Mouse (Mus musculus): ENCODE measurements around the gene Cnr2. TPM values are rescaled to one million over a fixed set of nuclear protein-coding genes. Genes with fewer than 3 reads are reported as not detected.
"Not testable (repeated sequence)": the region's sequence is repeated elsewhere in the genome, so short reads cannot be mapped to it uniquely, and the experiment has no call there.

The Cnr2 gene
- polyA plus RNA-seq, 1 experiment from 2014 or later, result 0.90 TPM

GRCm38 (mm10) chr4:135931832-135932231, 36.6 kb downstream of the Cnr2 start:
- no peak for ATAC-seq (ENCODE audit: insufficient read depth, low FRiP score)
- Histone ChIP-seq H3K9me3 (replicated peaks; ENCODE audit: control insufficient read depth, low read length) (no peaks in the 10 kb centered on the region), H3K4me3 (replicated peaks; ENCODE audit: low read length) (no peak overlapping the region), H3K4me2 (ENCODE audit: low read depth, low read length) (no peak overlapping the region), H3K9ac (ENCODE audit: low read length) (no peak overlapping the region), H3K36me3 (ENCODE audit: control insufficient read depth, insufficient read depth, low read length) (peaks cover 5% of the 10 kb centered on the region; the same call in 1 of the 2 replicates), H3K27ac (ENCODE audit: low read length) (no peak overlapping the region), H3K27me3 (ENCODE audit: control insufficient read depth, insufficient read depth, low read length) (no peaks in the 10 kb centered on the region), H3K4me1 (ENCODE audit: control insufficient read depth, insufficient read depth, low read length) (peaks cover 2% of the 10 kb centered on the region; the same call in 1 of the 2 replicates)
- 65% methylated on average over 5 of the region's 5 CpGs for WGBS

GRCm38 (mm10) chr4:135934708-135935500, 39.7 kb downstream of the Cnr2 start:
- Histone ChIP-seq H3K36me3 (ENCODE audit: control insufficient read depth, insufficient read depth, low read length) (peaks cover 5% of the 10 kb centered on the region; the same call in 1 of the 2 replicates), H3K27me3 (ENCODE audit: control insufficient read depth, insufficient read depth, low read length) (no peaks in the 10 kb centered on the region), H3K4me2 (ENCODE audit: low read depth, low read length) (no peak overlapping the region), H3K9me3 (replicated peaks; ENCODE audit: control insufficient read depth, low read length) (no peaks in the 10 kb centered on the region), H3K4me1 (ENCODE audit: control insufficient read depth, insufficient read depth, low read length) (peaks cover 2% of the 10 kb centered on the region; the same call in 1 of the 2 replicates), H3K9ac (ENCODE audit: low read length) (no peak overlapping the region), H3K27ac (ENCODE audit: low read length) (no peak overlapping the region), H3K4me3 (replicated peaks; ENCODE audit: low read length) (no peak overlapping the region)
- WGBS, result 65% methylated on average over 12 of the region's 12 CpGs
- ATAC-seq (ENCODE audit: insufficient read depth, low FRiP score), result no peak

GRCm38 (mm10) chr4:135935502-135935901, 40.3 kb downstream of the Cnr2 start:
- no peak for ATAC-seq (ENCODE audit: insufficient read depth, low FRiP score)
- H3K27ac ChIP-seq (ENCODE audit: low read length), result no peak overlapping the region
- peaks cover 5% of the 10 kb centered on the region; the same call in 1 of the 2 replicates for H3K36me3 ChIP-seq (ENCODE audit: control insufficient read depth, insufficient read depth, low read length)
- peaks cover 2% of the 10 kb centered on the region; the same call in 1 of the 2 replicates for H3K4me1 ChIP-seq (ENCODE audit: control insufficient read depth, insufficient read depth, low read length)
- WGBS, result 69% methylated on average over 5 of the region's 5 CpGs
- no peak overlapping the region for H3K4me2 ChIP-seq (ENCODE audit: low read depth, low read length)
- no peak overlapping the region for H3K4me3 ChIP-seq (replicated peaks; ENCODE audit: low read length)
- H3K27me3 ChIP-seq (ENCODE audit: control insufficient read depth, insufficient read depth, low read length), result no peaks in the 10 kb centered on the region
- no peak overlapping the region for H3K9ac ChIP-seq (ENCODE audit: low read length)
- no peaks in the 10 kb centered on the region for H3K9me3 ChIP-seq (replicated peaks; ENCODE audit: control insufficient read depth, low read length)

GRCm38 (mm10) chr4:135938858-135939257, 43.7 kb downstream of the Cnr2 start:
- no peaks in the 10 kb centered on the region for H3K9me3 ChIP-seq (replicated peaks; ENCODE audit: control insufficient read depth, low read length)
- ATAC-seq (ENCODE audit: insufficient read depth, low FRiP score), result no peak
- H3K27me3 ChIP-seq (ENCODE audit: control insufficient read depth, insufficient read depth, low read length), result no peaks in the 10 kb centered on the region
- H3K36me3 ChIP-seq (ENCODE audit: control insufficient read depth, insufficient read depth, low read length), result peaks cover 5% of the 10 kb centered on the region; the same call in 1 of the 2 replicates
- peaks cover 2% of the 10 kb centered on the region; the same call in 1 of the 2 replicates for H3K4me1 ChIP-seq (ENCODE audit: control insufficient read depth, insufficient read depth, low read length)
- no peak overlapping the region for H3K27ac ChIP-seq (ENCODE audit: low read length)
- WGBS, result 82% methylated on average over 7 of the region's 7 CpGs
- no peak overlapping the region for H3K9ac ChIP-seq (ENCODE audit: low read length)
- no peak overlapping the region for H3K4me3 ChIP-seq (replicated peaks; ENCODE audit: low read length)
- H3K4me2 ChIP-seq (ENCODE audit: low read depth, low read length), result no peak overlapping the region

- H3K4me3 ChIP-seq (replicated peaks; ENCODE audit: low read length); H3K9ac ChIP-seq (ENCODE audit: low read length); H3K9me3 ChIP-seq (replicated peaks; ENCODE audit: control insufficient read depth, low read length); H3K4me1 ChIP-seq (ENCODE audit: control insufficient read depth, insufficient read depth, low read length); H3K4me2 ChIP-seq (ENCODE audit: low read depth, low read length); H3K27ac ChIP-seq (ENCODE audit: low read length); ATAC-seq (ENCODE audit: insufficient read depth, low FRiP score); H3K36me3 ChIP-seq (ENCODE audit: control insufficient read depth, insufficient read depth, low read length); H3K27me3 ChIP-seq (ENCODE audit: control insufficient read depth, insufficient read depth, low read length): not testable (repeated sequence)
- WGBS, result 86% methylated on average over 8 of the region's 8 CpGs
Observed at GRCm38 (mm10) chr4:135941026-135941425, 45.8 kb downstream of the Cnr2 start.

GRCm38 (mm10) chr4:135942193-135942592, 47.0 kb downstream of the Cnr2 start:
- Histone ChIP-seq H3K36me3 (ENCODE audit: control insufficient read depth, insufficient read depth, low read length) (no peaks in the 10 kb centered on the region), H3K9me3 (replicated peaks; ENCODE audit: control insufficient read depth, low read length) (no peaks in the 10 kb centered on the region), H3K27me3 (ENCODE audit: control insufficient read depth, insufficient read depth, low read length) (no peaks in the 10 kb centered on the region), H3K4me2 (ENCODE audit: low read depth, low read length) (no peak overlapping the region), H3K27ac (ENCODE audit: low read length) (no peak overlapping the region), H3K9ac (ENCODE audit: low read length) (no peak overlapping the region), H3K4me1 (ENCODE audit: control insufficient read depth, insufficient read depth, low read length) (0 out of 2 replicates have a peak, but pooled peaks cover 2% of the 10 kb centered on the region), H3K4me3 (replicated peaks; ENCODE audit: low read length) (no peak overlapping the region)
- no peak for ATAC-seq (ENCODE audit: insufficient read depth, low FRiP score)
- WGBS, result 63% methylated on average over 6 of the region's 6 CpGs

GRCm38 (mm10) chr4:135943389-135943788, 48.2 kb downstream of the Cnr2 start:
- Histone ChIP-seq H3K27me3 (ENCODE audit: control insufficient read depth, insufficient read depth, low read length) (no peaks in the 10 kb centered on the region), H3K4me2 (ENCODE audit: low read depth, low read length) (no peak overlapping the region), H3K9ac (ENCODE audit: low read length) (no peak overlapping the region), H3K9me3 (replicated peaks; ENCODE audit: control insufficient read depth, low read length) (no peaks in the 10 kb centered on the region), H3K4me3 (replicated peaks; ENCODE audit: low read length) (no peak overlapping the region), H3K27ac (ENCODE audit: low read length) (peak overlapping the region; percentile 5; the same call in 1 of the 2 replicates), H3K36me3 (ENCODE audit: control insufficient read depth, insufficient read depth, low read length) (no peaks in the 10 kb centered on the region), H3K4me1 (ENCODE audit: control insufficient read depth, insufficient read depth, low read length) (0 out of 2 replicates have a peak, but pooled peaks cover 2% of the 10 kb centered on the region)
- no peak for ATAC-seq (ENCODE audit: insufficient read depth, low FRiP score)
- 55% methylated on average over 4 of the region's 4 CpGs for WGBS

- peak overlapping the region; percentile 86; the same call in 1 of the 2 replicates for H3K9ac ChIP-seq (ENCODE audit: low read length)
- H3K4me1 ChIP-seq (ENCODE audit: control insufficient read depth, insufficient read depth, low read length), result 0 out of 2 replicates have a peak, but pooled peaks cover 6% of the 10 kb centered on the region
- WGBS, result 66% methylated on average over 10 of the region's 10 CpGs
- H3K27me3 ChIP-seq (ENCODE audit: control insufficient read depth, insufficient read depth, low read length), result no peaks in the 10 kb centered on the region
- H3K4me2 ChIP-seq (ENCODE audit: low read depth, low read length), result peak overlapping the region; percentile 82
- H3K4me3 ChIP-seq (replicated peaks; ENCODE audit: low read length), result peak overlapping the region; percentile 83
- peak overlapping the region; percentile 80 for H3K27ac ChIP-seq (ENCODE audit: low read length)
- ATAC-seq (ENCODE audit: insufficient read depth, low FRiP score), result no peak
- no peaks in the 10 kb centered on the region for H3K9me3 ChIP-seq (replicated peaks; ENCODE audit: control insufficient read depth, low read length)
- 0 out of 2 replicates have a peak, but pooled peaks cover under 1% of the 10 kb centered on the region for H3K36me3 ChIP-seq (ENCODE audit: control insufficient read depth, insufficient read depth, low read length)
Observed at GRCm38 (mm10) chr4:135945706-135946105, 50.5 kb downstream of the Cnr2 start.

GRCm38 (mm10) chr4:135946278-135946658, 51.1 kb downstream of the Cnr2 start, which contains the start of gene Hmgcl:
Gene Hmgcl, plus strand, starts transcription at chr4:135946448.
- Histone ChIP-seq H3K4me1 (ENCODE audit: control insufficient read depth, insufficient read depth, low read length) (0 out of 2 replicates have a peak, but pooled peaks cover 6% of the 10 kb centered on the region), H3K4me3 (replicated peaks; ENCODE audit: low read length) (peak within 1 kb of the TSS; percentile 83), H3K36me3 (ENCODE audit: control insufficient read depth, insufficient read depth, low read length) (peaks cover 6% of the 10 kb centered on the region), H3K4me2 (ENCODE audit: low read depth, low read length) (peak within 1 kb of the TSS; percentile 82), H3K9ac (ENCODE audit: low read length) (peak within 1 kb of the TSS; percentile 86), H3K27me3 (ENCODE audit: control insufficient read depth, insufficient read depth, low read length) (no peaks in the 10 kb centered on the region), H3K9me3 (replicated peaks; ENCODE audit: control insufficient read depth, low read length) (no peaks in the 10 kb centered on the region), H3K27ac (ENCODE audit: low read length) (peak within 1 kb of the TSS; percentile 80)
- peak; percentile 93 for ATAC-seq (ENCODE audit: insufficient read depth, low FRiP score)
- WGBS, result 0% methylated on average over 23 of the region's 23 CpGs
